Mouse (Mus musculus) hematopoietic stem cell, adult 5-6 weeks (primary cell): Measurements from ENCODE around the gene Ascc1. TPM values are rescaled to one million over a fixed set of nuclear protein-coding genes. Genes with fewer than 3 reads are reported as not detected.

ENCODE experiments used
- ATAC-seq, 2 experiments: fragments of 125-278 bp in 1 of 2; replicated peaks in 1 of 2; 2 replicates each; pipeline ENCODE4 v1.8.0; 2016 to 2017; ENCODE audit warnings: inconsistent platforms in 2 of 2, mild to moderate bottlenecking in 2 of 2, moderate number of reproducible peaks in 2 of 2, low read depth in 1 of 2, moderate TSS enrichment in 1 of 2; ENCODE audit not compliant: low FRiP score in 2 of 2, poor library complexity in 2 of 2, severe bottlenecking in 2 of 2, insufficient read depth in 1 of 2, low TSS enrichment in 1 of 2
- total RNA-seq: library from RNA; stranded (forward); fragments of 172-1452, 232-1000 nt; gene quantifications from 2 replicates; pipeline ENCODE4 v1.2.3, GENCODE M21; 2017

Gene Ascc1
- total RNA-seq, 1 experiment from 2014 or later = 50.8 TPM

GRCm38 (mm10) chr10:60033064-60033463 lies 30.5 kb downstream of the Ascc1 start:
- no peak for ATAC-seq

GRCm38 (mm10) chr10:60034621-60035020 lies 32.0 kb downstream of the Ascc1 start:
- no peak; a peak in 1 of 4 replicates for ATAC-seq

GRCm38 (mm10) chr10:60035744-60036143 lies 33.1 kb downstream of the Ascc1 start:
- ATAC-seq = no peak

GRCm38 (mm10) chr10:60042350-60042922 lies 39.8 kb downstream of the Ascc1 start:
- ATAC-seq = no peak

- no peak for ATAC-seq
Observed at GRCm38 (mm10) chr10:60046696-60047095, 44.1 kb downstream of the Ascc1 start.

GRCm38 (mm10) chr10:60050581-60050980 lies 48.0 kb downstream of the Ascc1 start:
- no peak for ATAC-seq

GRCm38 (mm10) chr10:60053073-60053472 lies 50.5 kb downstream of the Ascc1 start:
- ATAC-seq = 0 out of 4 replicates have a peak, but pooled peaks of 1 of the 2 experiments have one; percentile 22

GRCm38 (mm10) chr10:60062173-60062572 lies 59.6 kb downstream of the Ascc1 start:
- ATAC-seq = no peak

- ATAC-seq = no peak
Observed at GRCm38 (mm10) chr10:60062931-60063330, 60.3 kb downstream of the Ascc1 start.

GRCm38 (mm10) chr10:60066524-60066923 lies 63.9 kb downstream of the Ascc1 start:
- peak; percentile 56 to 74; a peak in 2 of 4 replicates for ATAC-seq

GRCm38 (mm10) chr10:60075159-60075558 lies 72.6 kb downstream of the Ascc1 start:
- ATAC-seq = no peak

GRCm38 (mm10) chr10:60077226-60077625 lies 74.6 kb downstream of the Ascc1 start:
- no peak for ATAC-seq

GRCm38 (mm10) chr10:60077736-60078560 lies 75.3 kb downstream of the Ascc1 start:
- no peak for ATAC-seq

GRCm38 (mm10) chr10:60078561-60078917 lies 75.9 kb downstream of the Ascc1 start:
- peak; percentile 33 to 46; a peak in 1 of 4 replicates for ATAC-seq

GRCm38 (mm10) chr10:60080171-60080570 lies 77.6 kb downstream of the Ascc1 start:
- no peak for ATAC-seq

- no peak for ATAC-seq
Observed at GRCm38 (mm10) chr10:60080601-60080981, 78.0 kb downstream of the Ascc1 start.

GRCm38 (mm10) chr10:60080982-60081825 lies 78.6 kb downstream of the Ascc1 start:
- ATAC-seq = peak; percentile 20 to 41

- no peak for ATAC-seq
Observed at GRCm38 (mm10) chr10:60081905-60082304, 79.3 kb downstream of the Ascc1 start.
